Mouse (Mus musculus): Measurements from ENCODE around the gene Cyba.

Cyba gene

DNA sequence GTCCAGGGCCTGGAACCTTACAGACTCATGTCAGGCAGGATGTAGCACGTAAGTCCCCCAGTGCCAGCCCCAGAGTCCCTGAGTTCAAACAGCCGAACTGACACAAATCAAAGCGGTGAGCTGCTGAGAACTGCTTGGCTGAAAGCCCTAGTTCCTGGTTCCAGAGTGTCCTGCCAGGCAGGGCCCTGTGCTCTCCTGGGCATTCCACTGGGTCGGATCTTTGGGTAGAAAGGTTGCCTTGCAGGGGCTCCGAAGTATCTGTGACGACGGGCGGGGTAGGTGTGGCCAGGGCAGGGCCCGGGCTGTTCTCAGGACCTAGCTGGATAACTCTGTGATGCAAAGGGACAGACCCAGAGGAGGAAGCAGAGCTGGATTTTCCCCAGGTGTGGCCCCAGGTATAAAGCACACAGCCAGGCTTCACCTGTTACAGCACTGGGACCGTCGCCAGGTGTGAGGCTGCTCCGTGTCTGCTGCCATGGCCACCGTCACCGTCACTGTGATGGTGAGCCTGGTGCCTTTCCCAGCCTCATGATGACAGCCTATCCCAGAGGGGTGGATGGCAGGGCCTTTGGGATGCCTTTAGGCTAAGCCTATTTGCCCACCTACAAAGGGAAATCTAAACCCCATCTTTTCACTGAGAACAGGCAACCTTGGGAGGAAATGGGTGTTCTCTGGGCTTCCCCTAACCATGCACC is 11.2 kb downstream of the Cyba start, which contains the start of gene Il17c:
TSS of gene Il17c (plus strand) at position 645 of the 695 bp plus-strand sequence.
- no peak for DNase-seq (ENCODE audit: low spot score in 2 of 2)

DNA sequence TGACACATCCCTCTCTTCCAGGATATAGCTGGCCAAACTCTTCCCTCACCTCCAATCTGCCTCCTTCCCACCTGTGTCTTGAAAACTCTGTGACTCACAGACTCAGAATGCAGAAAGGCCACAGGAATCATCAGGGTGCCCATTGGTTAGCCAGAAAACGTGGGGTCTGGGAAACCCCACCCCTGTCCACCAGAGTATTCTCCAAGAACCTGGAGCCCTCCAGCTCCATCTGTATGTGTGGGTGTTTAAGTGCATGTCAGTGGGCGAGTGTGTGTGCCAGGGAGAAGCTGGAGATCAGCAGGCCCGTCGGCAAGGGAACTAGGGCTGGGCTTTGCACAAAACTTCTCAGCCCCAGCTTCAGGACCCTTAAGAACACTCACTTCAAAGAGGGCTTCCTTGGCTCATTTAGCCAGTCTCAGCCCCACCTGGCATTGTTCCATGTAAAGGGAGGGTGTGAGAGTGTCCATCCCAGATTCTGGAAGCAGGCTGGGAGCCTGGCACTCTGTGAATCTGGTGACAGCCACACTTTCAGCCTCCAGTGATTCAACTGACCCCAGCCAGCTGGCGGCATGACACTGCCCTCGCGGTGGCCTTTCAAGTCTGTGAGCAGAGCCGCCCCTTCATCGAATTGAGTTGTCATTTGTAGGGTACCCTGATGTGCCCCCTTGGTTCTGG is 12.7 kb downstream of the Cyba start:
- peak in 1 of 2 experiments; percentile 51 for DNase-seq (ENCODE audit: low spot score in 2 of 2)

DNA sequence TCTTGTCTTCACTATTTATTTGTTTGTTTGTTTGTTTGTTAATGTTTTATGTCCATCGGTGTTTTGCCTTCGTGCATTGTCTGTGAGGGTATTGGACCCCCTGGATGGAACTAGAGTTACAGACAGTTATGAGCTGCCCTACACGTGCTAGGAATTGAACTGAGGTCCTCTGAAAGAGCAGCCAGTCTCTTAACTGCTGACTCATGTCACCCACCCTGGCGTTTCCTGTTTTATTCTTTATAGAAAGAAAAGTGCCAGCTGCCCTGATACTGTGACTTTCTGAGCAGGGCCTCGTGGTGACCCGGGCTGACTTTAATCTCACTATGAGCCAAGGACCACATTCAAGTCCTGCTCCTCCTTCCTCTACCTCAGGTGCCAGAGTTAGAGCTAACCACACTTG is 17.2 kb downstream of the Cyba start:
- no peak for DNase-seq (ENCODE audit: low spot score in 2 of 2)

DNA sequence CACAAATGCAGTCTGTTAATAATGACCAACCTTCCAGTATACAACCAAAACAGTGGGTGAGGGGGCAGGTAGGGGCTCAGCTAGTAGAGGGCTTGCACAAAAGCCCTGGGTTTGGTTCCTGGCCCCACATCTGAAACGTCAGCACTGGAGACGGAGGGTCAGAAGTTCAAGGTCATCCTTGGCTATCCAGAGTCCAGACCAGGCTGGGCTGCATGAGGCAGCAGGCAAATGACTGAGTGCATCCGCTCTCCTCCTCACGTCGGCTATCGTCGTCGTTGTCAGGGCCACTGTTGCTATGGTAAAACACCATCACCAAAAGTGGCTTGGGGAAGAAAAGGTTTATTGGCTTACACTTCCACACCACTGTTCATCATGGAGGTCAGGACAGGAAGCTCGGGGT is 18.4 kb downstream of the Cyba start:
- DNase-seq (ENCODE audit: low spot score in 2 of 2) = no peak

DNA sequence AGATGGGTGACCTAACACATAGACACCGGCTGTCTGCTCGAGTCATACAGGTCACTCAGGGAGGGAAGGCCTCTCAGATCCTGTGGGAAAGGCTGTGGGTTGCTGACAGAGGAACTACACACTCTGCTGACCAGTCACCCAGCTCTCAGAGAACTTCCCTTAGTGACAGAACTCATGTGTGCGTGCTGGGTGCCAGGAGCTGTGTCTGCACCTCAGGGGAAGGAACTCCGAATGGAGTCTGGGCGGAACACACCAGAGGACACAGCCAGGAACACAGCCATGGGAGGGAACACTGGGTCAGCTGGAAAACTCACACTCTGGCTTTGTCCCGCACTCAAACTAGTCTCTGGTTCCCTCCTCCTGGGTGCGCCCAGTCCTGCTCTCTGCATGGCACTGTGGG is 25.1 kb downstream of the Cyba start:
- DNase-seq (ENCODE audit: low spot score in 2 of 2) = no peak

DNA sequence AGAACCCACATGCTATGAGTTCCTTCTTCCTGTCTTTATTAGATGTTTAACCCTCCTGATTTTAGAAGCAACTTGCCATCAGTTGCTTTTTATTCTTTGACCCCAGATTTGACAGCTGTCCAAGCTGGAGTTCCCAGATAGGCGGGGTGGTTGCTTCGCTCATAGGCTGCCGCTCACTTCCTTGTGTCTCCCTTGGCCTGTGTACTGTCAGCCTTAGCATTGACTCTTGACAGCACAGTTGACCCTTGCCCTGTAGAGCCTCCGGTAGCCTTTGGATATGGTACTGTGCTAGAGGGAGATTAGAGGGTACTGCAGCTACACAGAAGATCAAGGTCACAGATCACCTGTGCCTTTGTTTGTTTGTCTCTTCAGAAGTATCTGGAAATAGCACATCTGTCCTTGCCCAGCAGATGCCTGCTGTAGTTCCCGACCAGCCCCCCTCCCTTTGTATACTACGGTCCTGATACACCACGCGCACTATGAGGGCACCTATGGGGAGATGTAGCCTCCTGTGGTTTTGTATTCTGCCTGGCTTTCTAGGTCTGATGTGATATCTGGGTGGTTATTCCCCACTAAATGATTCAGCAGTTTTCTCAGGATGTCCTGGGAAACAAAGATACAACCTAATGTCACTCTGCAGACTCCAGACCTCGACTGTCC is 27.5 kb downstream of the Cyba start:
- DNase-seq (ENCODE audit: low spot score in 2 of 2) = no peak

DNA sequence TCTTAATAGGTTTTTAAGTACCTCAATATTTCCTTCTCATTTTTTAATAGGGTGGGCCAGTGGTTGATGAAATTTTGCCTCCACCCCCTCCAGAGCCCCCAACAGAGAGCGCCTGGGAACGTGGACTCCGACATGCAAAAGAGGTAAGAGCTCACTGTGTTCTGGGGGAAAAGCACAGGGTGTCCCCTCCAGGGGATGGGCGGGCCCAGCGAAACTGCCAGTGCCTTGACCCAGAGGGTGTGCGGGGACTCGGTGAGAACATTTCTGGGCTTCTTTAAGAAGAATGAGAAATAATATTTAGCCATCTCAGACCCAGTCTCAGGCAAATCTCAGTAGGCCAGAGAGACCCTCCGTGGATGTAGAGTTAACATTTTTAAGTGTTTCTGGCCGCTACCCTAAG is 34.5 kb downstream of the Cyba start:
- DNase-seq (ENCODE audit: low spot score in 2 of 2) = no peak

DNA sequence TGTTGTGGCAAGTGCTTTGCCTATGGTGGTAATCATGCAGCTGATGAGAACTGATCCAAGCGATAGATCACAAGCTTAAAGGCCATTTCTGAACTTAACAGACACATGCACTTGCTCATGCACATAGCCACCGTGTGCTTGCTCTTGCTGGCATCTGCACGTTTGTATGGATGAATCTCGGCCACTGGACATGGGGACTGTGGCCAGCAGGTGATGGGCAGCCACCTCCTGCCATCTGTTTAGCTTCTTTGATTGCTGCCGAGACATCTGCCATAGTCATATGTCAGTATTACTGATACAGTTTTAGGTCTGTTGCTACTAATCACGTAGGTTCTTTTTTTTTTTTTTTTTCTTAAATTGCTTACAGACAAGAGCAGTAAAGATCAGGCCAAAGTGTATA is 37.4 kb downstream of the Cyba start:
- no peak for DNase-seq (ENCODE audit: low spot score in 2 of 2)

DNA sequence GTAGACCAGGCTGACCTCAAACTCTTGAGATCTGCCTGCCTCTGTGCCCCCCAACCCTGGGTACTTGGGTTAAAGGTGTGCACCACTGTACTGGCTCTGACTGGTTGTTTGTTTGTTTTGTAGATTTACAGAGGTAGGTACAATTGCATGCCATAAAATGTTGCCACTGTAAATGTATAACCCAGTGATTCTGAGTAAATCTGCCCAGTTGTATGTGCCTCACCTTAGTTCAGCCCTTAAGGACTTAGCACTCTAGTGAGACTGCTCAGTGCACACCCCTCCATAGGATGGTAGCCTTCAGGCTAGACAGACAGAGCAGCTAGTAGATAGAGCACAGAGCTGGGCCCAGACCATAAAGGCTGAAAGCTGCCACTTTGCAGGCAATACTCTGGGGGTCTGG is 39.0 kb downstream of the Cyba start:
- no peak for DNase-seq (ENCODE audit: low spot score in 2 of 2)

DNA sequence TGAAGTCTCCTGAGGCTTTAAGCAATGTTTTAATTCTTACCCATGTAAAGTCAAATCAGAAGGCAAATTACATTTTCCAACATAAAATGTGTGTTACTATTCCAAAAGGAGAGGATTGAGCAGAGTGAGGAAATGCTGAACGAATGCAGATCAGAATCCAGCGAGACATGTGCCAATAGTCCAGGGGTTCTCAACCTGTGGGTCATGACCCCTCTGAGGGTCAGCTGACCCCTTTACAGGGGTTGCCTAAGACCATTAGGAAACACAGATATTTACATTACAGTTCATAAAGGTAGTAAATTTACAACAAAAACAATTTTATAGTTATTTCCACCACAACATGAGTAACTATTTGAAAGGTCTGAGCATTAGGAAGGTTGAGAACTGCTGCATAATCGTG is 42.0 kb downstream of the Cyba start:
- DNase-seq (ENCODE audit: low spot score in 2 of 2) = no peak

DNA sequence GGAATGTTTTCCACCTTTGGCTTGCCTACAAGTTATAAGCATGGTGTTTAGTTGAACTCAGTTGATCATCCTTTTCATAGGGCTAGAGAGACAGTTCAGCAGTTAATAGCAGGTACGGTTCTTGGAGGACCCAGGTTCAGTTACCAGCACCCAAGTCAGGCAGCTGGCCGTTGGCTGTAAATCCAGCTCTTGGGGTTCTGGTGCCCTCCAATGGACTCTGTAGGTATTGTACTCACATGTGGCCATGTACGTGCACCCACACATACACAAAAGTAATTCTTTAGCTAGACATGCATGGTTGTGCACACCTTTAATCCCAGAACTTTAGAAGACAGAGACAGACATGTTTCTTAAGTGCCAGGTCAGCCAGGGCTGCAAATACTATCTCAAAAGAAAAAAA is 43.4 kb downstream of the Cyba start:
- DNase-seq (ENCODE audit: low spot score in 2 of 2) = no peak

DNA sequence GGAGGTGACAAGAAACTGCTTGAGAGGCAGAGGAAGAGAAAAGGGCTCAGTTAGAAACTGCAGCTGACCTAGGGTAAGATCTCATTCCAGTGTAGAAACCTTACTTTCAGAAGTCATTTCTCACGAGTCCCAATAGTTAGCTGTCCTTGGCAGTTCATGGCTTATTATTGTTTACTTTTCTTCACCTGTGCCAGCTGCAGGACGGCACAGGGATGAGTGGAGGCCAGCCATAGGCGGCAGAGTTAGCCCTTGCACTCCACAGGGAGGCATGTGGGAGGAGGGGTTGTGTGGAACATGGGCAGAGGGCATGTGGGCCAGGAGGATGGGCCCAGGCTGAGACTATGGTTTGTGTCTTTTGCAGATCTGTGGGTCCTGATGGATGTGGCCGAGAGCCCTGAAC is 49.7 kb downstream of the Cyba start:
- DNase-seq (ENCODE audit: low spot score in 2 of 2) = no peak

DNA sequence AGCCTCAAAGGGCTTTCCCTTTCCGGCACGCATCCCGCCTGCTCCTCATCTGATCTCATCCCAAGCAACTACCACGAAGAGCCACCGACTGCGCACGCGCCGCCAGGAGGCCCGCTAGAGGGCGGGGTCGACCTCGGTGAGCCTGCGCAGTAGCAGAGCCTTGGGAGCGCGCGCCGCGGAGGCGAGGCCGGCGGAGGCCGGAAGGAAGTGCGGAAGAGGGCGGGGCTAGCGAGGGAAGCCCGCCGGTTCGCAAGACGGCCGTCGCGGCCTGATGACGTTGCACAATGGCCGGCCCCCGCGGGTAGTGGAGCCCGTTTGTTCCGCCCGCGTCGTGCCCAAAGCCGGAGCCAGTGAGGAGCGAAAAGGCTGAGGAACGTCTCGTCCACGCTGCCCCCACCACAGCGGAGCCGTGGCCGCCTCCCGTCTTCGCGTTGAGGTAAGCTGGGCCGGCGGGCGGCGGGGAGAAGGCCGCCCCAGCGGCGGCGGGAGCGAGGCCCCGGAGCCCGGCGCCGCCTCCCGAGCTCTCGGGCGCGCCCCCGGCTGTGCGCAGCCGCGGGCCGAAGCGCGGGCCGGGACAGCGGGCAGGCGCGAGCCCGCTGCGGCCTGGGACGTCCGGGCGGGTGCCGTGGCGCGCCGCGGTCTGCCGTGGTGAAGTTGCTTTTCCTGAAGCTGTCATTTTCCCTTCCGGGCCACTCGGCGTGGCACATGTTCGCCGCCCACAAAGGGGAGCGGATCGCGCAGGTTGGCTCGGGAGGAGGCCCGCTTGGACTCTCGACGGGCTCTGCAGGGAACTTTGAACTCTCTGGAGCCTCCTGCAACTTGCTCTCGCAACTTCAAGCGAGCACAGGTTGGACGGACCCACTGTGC is 56.1 kb downstream of the Cyba start, which contains the start of gene Zc3h18:
TSS of gene Zc3h18 (plus strand) at position 245 of the 867 bp plus-strand sequence.
- peak; percentile 98 to 99 for DNase-seq (ENCODE audit: low spot score in 2 of 2)

DNA sequence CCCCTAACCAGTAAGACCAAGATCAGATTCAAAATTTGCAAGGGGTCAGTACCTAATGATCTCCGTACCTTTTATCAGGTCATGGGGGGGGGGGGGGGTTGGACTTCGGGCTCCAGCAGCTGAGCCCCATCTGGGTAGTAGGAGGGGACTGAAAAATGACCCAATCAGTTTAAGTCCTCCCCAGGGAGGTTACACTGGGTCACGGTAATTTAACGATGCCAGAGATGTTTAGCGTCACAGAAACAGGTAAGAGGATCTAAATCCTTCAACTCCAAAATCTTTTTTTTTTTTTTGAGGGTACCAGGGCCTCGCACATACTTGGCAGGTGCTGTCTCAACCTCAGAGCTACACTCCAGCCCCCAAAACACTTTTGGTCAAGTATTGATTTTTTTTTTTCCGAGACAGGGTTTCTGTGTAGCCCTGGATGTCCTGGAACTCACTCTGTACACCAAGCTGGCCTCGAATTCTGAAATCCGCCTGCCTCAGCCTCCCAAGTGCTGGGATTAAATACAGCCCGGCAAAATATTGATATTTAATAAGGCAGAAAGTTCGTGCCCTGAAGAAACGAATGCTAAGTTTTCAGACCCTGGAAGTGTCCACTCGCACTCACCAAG is 56.9 kb downstream of the Cyba start:
- DNase-seq (ENCODE audit: low spot score in 2 of 2) = no peak

DNA sequence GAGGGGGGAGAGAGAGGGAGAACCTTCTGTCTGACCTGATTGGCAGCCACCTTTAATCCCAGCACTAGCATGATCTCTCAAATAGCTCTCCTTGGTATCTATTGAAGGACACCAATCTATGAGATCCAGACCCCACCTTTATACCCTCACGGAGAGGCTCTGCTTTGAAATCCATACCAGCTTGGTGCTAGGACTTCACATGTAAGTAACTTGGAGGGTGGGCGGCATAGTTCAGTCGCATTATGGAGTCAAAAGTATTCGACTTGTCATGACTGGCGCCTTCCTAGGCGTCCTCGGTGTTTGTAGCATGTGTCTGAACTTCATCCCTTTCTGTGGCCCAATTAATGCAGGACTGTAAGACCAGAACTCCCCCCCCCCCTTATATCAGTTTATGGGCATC is 57.4 kb downstream of the Cyba start:
- no peak for DNase-seq (ENCODE audit: low spot score in 2 of 2)
